Mouse (Mus musculus) G1E (cell line): ENCODE results near the gene Ldhd. TPM values are rescaled to one million over a fixed set of nuclear protein-coding genes. Genes with fewer than 3 reads are reported as not detected.

ENCODE experiments used
- ATAC-seq: 2 replicates; pipeline ENCODE4 v1.8.0; 2016; ENCODE audit warnings: mild to moderate bottlenecking; ENCODE audit not compliant: insufficient number of reproducible peaks, poor library complexity, low FRiP score, severe bottlenecking; ENCODE audit errors: extremely low read depth
- DNase-seq: peaks from one replicate; pipeline ENCODE4 v3.0.0; 2012; ENCODE audit warnings: low spot score
- H3K27me3 ChIP-seq: 2 replicates; pipeline ENCODE4 v1.6.1; 2012; ENCODE audit warnings: mild to moderate bottlenecking, low read length, inconsistent platforms; ENCODE audit not compliant: insufficient read depth
- H3K36me3 ChIP-seq: replicated peaks from 2 replicates; pipeline ENCODE3; 2012; ENCODE audit warnings: mild to moderate bottlenecking, inconsistent platforms
- H3K4me1 ChIP-seq: 2 replicates; pipeline ENCODE4 v1.6.1; 2012; ENCODE audit warnings: low read depth, low read length, inconsistent platforms, mixed read lengths; ENCODE audit not compliant: insufficient read depth
- H3K4me3 ChIP-seq: 2 replicates; pipeline ENCODE4 v1.5.1; 2012; ENCODE audit warnings: low read depth, mild to moderate bottlenecking, inconsistent platforms, low read length, moderate library complexity, mixed read lengths
- H3K9me3 ChIP-seq: replicated peaks from 2 replicates; pipeline ENCODE4 v1.6.1; 2012; ENCODE audit warnings: inconsistent platforms
- CTCF ChIP-seq: IDR thresholded peaks from 2 replicates; pipeline ENCODE4 v1.5.1; 2012; ENCODE audit warnings: low read depth, low read length, inconsistent platforms, mixed read lengths
- GATA1 ChIP-seq: IDR thresholded peaks from 2 replicates; pipeline ENCODE4 v1.6.1; 2012; ENCODE audit warnings: borderline replicate concordance, low read length, inconsistent platforms, mixed read lengths
- GATA2 ChIP-seq: IDR thresholded peaks from 2 replicates; pipeline ENCODE4 v1.6.1; 2012; ENCODE audit warnings: low read depth, low read length, inconsistent platforms, borderline replicate concordance
- POLR2AphosphoS5 ChIP-seq: IDR thresholded peaks from 2 replicates; pipeline ENCODE4 v1.6.1; 2012; ENCODE audit warnings: low read depth, low read length, inconsistent platforms; ENCODE audit not compliant: insufficient replicate concordance
- TAL1 ChIP-seq: conservative IDR thresholded peaks from 2 replicates; pipeline ENCODE4 v1.6.1; 2012; ENCODE audit warnings: low read depth, low read length, inconsistent platforms, mixed read lengths
- polyA plus RNA-seq: library from polyadenylated mRNA; stranded (reverse); fragments of >175 nt; gene quantifications from 2 replicates; pipeline ENCODE4 v1.2.3, GENCODE M21; 2012
- total RNA-seq, 2 experiments: library from RNA; stranded (forward) in 1 of 2; stranded (reverse) in 1 of 2; fragments of 200-1000 nt in 1 of 2; fragments of >200 nt in 1 of 2; fragmentation: Nextera tagmentation in 1 of 2; gene quantifications; 2 replicates each; pipeline ENCODE4 v1.2.3; 2014 to 2017

Ldhd gene
- total and polyA plus RNA-seq, 3 experiments: 0.16 TPM; not detected in 2

DNA sequence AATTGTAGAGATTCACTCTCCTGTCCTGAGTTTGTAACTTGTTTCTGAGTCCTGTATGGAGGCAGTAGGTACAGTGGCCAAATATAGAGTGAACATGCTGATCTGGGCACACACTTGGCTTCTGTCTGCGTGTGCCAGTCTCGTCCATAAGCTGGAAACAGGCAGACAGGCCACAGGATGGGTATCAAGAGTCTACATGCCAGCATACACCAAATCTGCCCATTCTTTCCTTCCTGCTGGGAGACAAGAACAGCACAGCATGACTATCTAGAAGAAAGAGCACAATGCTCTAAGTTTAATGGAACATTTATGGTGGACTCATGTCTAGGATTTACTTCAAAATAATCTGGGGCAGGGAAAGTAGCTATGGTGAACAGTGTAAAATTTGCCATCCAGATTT is 35.2 kb downstream of the Ldhd start:
- H3K4me3 ChIP-seq: peak overlapping the region; percentile 40; the same call in 1 of the 2 replicates
- TF ChIP-seq CTCF: no peak
- TF ChIP-seq GATA1: no peak
- TF ChIP-seq GATA2: no peak
- TF ChIP-seq TAL1: no peak
- no peak for TF ChIP-seq POLR2AphosphoS5
- no peaks in the 10 kb centered on the region for H3K9me3 ChIP-seq
- peaks cover 86% of the 10 kb centered on the region for H3K4me1 ChIP-seq
- ATAC-seq (no peak), DNase-seq (no peak)
- no peaks in the 10 kb centered on the region for H3K27me3 ChIP-seq
- peaks cover 43% of the 10 kb centered on the region for H3K36me3 ChIP-seq

DNA sequence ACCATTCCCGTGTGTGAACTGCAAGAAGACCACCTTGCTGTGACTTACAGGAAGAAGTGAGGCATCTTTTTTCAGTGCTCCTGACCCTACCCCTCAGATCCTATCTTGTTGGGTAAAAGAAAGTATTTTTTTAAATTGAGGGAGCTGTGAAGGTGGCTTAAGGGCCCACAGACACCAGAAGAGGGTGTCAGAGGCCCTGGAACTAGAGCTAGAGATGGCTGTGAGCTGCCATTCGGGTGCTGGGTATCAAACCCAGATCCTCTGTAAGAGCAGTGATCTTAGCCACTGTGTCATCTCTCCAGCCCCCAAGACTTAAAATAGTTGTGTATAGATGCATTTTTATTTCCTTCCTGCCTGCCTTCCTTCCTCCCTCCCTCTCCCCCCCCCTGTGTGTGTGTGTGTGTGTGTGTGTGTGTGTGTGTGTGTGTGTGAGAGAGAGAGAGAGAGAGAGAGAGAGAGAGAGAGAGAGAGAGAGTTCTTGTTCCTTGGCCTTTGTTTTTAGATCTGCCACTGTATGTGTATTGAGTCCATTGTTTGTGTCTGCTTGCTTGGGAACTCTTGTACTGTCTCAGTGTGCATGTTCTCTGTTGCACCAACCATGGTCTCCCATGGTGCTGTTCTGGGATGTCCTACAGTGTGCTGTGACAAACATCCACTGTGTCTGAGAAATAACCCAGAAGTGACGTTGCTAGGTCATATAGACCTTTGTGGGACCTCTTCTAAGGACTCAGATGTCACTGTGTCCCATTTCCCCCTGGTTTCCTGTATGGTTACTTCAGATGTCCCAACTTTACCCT is 35.9 kb downstream of the Ldhd start:
- peaks cover 86% of the 10 kb centered on the region for H3K4me1 ChIP-seq

DNA sequence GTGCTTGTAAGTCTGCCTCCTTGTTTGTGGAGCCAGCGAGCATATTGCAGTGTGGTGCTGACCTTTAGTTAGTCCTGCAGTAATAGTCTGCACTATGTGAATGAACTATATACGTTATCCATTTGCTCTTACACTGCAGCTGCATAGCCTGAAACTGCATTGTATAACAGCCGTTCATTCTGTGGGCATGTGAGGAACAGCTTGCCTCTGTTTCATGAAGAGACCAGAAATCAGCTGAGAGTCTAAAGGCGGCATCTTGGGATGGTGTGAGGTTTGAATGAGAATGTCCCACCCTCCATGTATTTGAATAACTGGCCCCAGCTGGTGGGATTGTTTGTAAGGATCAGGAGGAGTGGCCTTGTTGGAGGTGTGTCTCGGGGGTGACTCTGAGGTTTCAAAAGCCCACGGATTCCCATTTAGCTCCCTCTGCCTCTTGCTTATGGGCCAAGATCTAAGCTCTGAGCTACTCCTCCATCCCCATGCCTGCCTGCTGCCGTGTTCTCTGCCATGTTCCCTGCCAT is 37.7 kb downstream of the Ldhd start:
- TF ChIP-seq GATA1 (no peak), POLR2AphosphoS5 (no peak), TAL1 (no peak), CTCF (no peak)
- DNase-seq: no peak
- H3K4me3 ChIP-seq: no peak overlapping the region
- peaks cover 95% of the 10 kb centered on the region for H3K4me1 ChIP-seq
- no peak for ATAC-seq
- no peaks in the 10 kb centered on the region for H3K9me3 ChIP-seq
- H3K27me3 ChIP-seq: no peaks in the 10 kb centered on the region
- peaks cover 47% of the 10 kb centered on the region for H3K36me3 ChIP-seq

More for the DNA sequence above, 35.9 kb downstream of the Ldhd start:
- no peaks in the 10 kb centered on the region for H3K27me3 ChIP-seq
- DNase-seq (no peak), ATAC-seq (no peak)
- TF ChIP-seq GATA2 (no peak), POLR2AphosphoS5 (no peak), CTCF (no peak), TAL1 (no peak), GATA1 (no peak)
- H3K9me3 ChIP-seq: no peaks in the 10 kb centered on the region
- H3K36me3 ChIP-seq: peaks cover 42% of the 10 kb centered on the region
- no peak overlapping the region for H3K4me3 ChIP-seq

DNA sequence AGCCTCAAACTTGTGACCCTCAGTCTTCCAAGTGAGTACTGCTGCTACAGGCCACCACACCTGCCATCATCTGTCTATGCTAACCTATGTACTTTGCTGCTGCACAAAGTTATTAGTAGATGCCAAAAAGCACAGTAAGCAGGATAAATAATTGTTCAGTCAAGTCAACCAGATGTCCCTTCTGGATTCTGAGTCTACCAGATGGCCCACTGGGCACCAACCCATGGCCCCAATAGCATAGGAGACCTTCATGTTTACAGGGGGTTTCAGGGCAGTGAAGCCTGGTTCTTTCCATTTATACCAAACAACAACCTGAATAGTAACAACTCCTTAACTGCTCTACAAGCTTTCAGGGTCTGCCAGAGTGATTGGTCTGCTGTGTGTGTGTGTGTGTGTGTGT is 39.0 kb downstream of the Ldhd start:
- H3K36me3 ChIP-seq: peaks cover 51% of the 10 kb centered on the region
- DNase-seq (no peak), ATAC-seq (no peak)
- TF ChIP-seq GATA2: no peak
- no peak for TF ChIP-seq TAL1
- TF ChIP-seq POLR2AphosphoS5: no peak
- no peak for TF ChIP-seq GATA1
- TF ChIP-seq CTCF: no peak
- H3K9me3 ChIP-seq: no peaks in the 10 kb centered on the region
- no peaks in the 10 kb centered on the region for H3K27me3 ChIP-seq
- no peak overlapping the region for H3K4me3 ChIP-seq
- peaks cover 94% of the 10 kb centered on the region for H3K4me1 ChIP-seq

DNA sequence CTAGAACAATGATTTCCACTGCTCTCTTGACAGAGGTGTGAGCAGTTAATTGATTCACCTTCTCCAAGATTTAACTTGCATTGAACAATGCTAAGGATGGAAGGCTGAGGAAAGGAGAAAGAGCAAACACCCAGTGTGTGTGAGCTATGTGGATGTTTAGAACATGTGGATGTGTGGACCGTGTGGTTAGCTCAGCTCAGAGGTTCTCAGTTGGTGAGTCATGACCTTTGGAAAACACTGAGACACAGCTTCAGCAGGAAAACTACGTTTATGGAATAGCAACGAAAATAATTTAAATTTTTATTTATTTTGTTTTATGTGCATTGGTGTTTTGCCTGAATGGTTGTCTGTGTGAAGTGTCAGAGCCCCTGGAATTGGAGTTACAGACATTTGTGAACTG is 40.0 kb downstream of the Ldhd start:
- Histone ChIP-seq H3K27me3 (no peaks in the 10 kb centered on the region), H3K4me1 (peaks cover 87% of the 10 kb centered on the region), H3K9me3 (no peaks in the 10 kb centered on the region), H3K36me3 (peaks cover 52% of the 10 kb centered on the region), H3K4me3 (no peak overlapping the region)
- no peak for TF ChIP-seq TAL1
- no peak for TF ChIP-seq POLR2AphosphoS5
- no peak for TF ChIP-seq CTCF
- no peak for TF ChIP-seq GATA1
- TF ChIP-seq GATA2: no peak
- ATAC-seq (no peak), DNase-seq (no peak)

DNA sequence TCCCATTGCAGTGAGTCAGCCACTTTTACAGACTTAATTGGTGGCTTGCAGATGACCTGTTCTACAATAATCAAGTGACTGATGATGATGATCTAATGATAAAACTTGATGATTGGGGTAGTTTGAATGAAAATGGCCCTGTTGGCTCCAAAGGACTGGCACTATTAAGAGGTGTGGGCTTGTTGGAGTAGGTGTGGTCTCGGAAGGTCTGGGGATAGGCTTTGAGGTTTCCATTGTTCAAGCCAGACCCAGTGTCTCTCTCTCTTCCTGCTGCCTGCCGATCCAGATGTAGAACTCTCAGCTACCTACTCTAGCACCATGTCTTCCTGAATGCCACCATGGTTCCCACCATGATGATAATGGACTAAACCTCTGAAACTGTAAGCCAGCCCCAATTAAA is 41.8 kb downstream of the Ldhd start:
- Histone ChIP-seq H3K4me1 (peaks cover 80% of the 10 kb centered on the region), H3K36me3 (peaks cover 60% of the 10 kb centered on the region), H3K9me3 (no peaks in the 10 kb centered on the region), H3K4me3 (peak overlapping the region; percentile 35; the same call in 1 of the 2 replicates), H3K27me3 (no peaks in the 10 kb centered on the region)
- DNase-seq (no peak), ATAC-seq (no peak)
- TF ChIP-seq GATA1: no peak
